Mouse (Mus musculus) stomach, postnatal 0 days (tissue): Measurements from ENCODE around the gene Olfr559. TPM values are rescaled to one million over a fixed set of nuclear protein-coding genes. Genes with fewer than 3 reads are reported as not detected.

Experiments used
- ATAC-seq: fragments of 200-750 bp; cut with Nextera tagmentation; 2 replicates; pipeline ENCODE4 v1.8.0; 2017; ENCODE audit not compliant: low FRiP score, low TSS enrichment
- DNase-seq: peaks from one replicate; pipeline ENCODE4 v3.0.0-alpha.2; 2016; ENCODE audit warnings: low spot score
- H3K27ac ChIP-seq: fragments of 300-500 bp; sonication (generic); replicated peaks from 2 replicates; pipeline ENCODE4 v1.5.1; 2014; ENCODE audit warnings: mild to moderate bottlenecking, control low read depth
- H3K27me3 ChIP-seq: fragments of 300-500 bp; sonication (generic); 2 replicates; pipeline ENCODE4 v1.6.1; 2014; ENCODE audit warnings: low read length; ENCODE audit not compliant: control insufficient read depth, insufficient read depth
- H3K36me3 ChIP-seq: fragments of 300-500 bp; sonication (generic); 2 replicates; pipeline ENCODE4 v1.6.1; 2014; ENCODE audit warnings: low read length, mixed read lengths; ENCODE audit not compliant: control insufficient read depth, insufficient read depth
- H3K4me1 ChIP-seq: fragments of 300-500 bp; sonication (generic); replicated peaks from 2 replicates; pipeline ENCODE4 v1.6.1; 2014; ENCODE audit warnings: antibody characterized with exemption; ENCODE audit not compliant: control insufficient read depth, insufficient read depth
- H3K4me2 ChIP-seq: fragments of 300-500 bp; sonication (generic); replicated peaks from 2 replicates; pipeline ENCODE4 v1.6.1; 2014; ENCODE audit warnings: low read depth, mild to moderate bottlenecking, control low read depth, moderate library complexity
- H3K4me3 ChIP-seq: fragments of 300-500 bp; sonication (generic); 2 replicates; pipeline ENCODE4 v1.5.1; 2014; ENCODE audit warnings: low read depth, low read length, control low read depth
- H3K9ac ChIP-seq: fragments of 300-500 bp; sonication (generic); 2 replicates; pipeline ENCODE4 v1.6.1; 2014; ENCODE audit warnings: mild to moderate bottlenecking, low read length, control low read depth, mixed read lengths
- H3K9me3 ChIP-seq: fragments of 300-500 bp; sonication (generic); 2 replicates; pipeline ENCODE4 v1.6.1; 2016; ENCODE audit warnings: low read length; ENCODE audit not compliant: control insufficient read depth
- CTCF ChIP-seq: IDR thresholded peaks from 2 replicates; pipeline ENCODE4 v1.5.1; 2016; ENCODE audit warnings: antibody characterized with exemption, low read depth, mild to moderate bottlenecking, moderate library complexity
- EP300 ChIP-seq: optimal IDR thresholded peaks from 2 replicates; pipeline ENCODE3; 2016; ENCODE audit warnings: antibody characterized with exemption
- WGBS: fragments of 180-500 bp; shearing (Covaris S2); extraction: QIAGEN DNeasy Blood & Tissue Kit; methylation state at CpG from one replicate; pipeline ENCODE4 v1.1.7; 2014; 5-methylcytosine and 5-hydroxymethylcytosine counted together
- polyA plus RNA-seq: library from polyadenylated mRNA; unstranded; fragments of >200 nt; fragmentation: Nextera tagmentation; extraction: Ambion mirVana; gene quantifications from 2 replicates; pipeline ENCODE4 v1.2.1, GENCODE M21; 2015

Gene Olfr559
- polyA plus RNA-seq, 1 experiment from 2014 or later = not detected

- Histone ChIP-seq H3K4me3 (no peak within 1 kb of the TSS), H3K4me2 (no peak within 1 kb of the TSS), H3K9ac (no peak within 1 kb of the TSS), H3K4me1 (no peaks in the 10 kb centered on the region), H3K9me3 (no peaks in the 10 kb centered on the region), H3K27me3 (no peaks in the 10 kb centered on the region), H3K36me3 (no peaks in the 10 kb centered on the region), H3K27ac (no peak within 1 kb of the TSS)
- TF ChIP-seq CTCF = no peak
- TF ChIP-seq EP300 = no peak
- WGBS = 27% methylated on average over 1 of the region's 1 CpGs
- no peak for ATAC-seq
- DNase-seq = no peak
Observed at GRCm38 (mm10) chr7:102718970-102719369, 8.3 kb downstream of the Olfr559 start, which contains the start of gene Olfr33. Olfr33 (minus strand) TSS chr7:102719070.

- H3K9me3 ChIP-seq = no peaks in the 10 kb centered on the region
- no peak within 1 kb of the TSS for H3K27ac ChIP-seq
- no peak for DNase-seq
Observed at GRCm38 (mm10) chr7:102701915-102702314, 25.4 kb downstream of the Olfr559 start, which contains the start of gene Olfr558. Olfr558 (plus strand) TSS chr7:102702215.

GRCm38 (mm10) chr7:102698461-102698860 is 28.8 kb downstream of the Olfr559 start:
- WGBS = 91% methylated on average over 7 of the region's 7 CpGs
- H3K36me3 ChIP-seq = no peaks in the 10 kb centered on the region
- no peaks in the 10 kb centered on the region for H3K9me3 ChIP-seq
- no peak overlapping the region for H3K4me3 ChIP-seq
- TF ChIP-seq CTCF (no peak), EP300 (no peak)
- no peak overlapping the region for H3K27ac ChIP-seq
- no peak overlapping the region for H3K9ac ChIP-seq
- ATAC-seq (no peak), DNase-seq (no peak)
- H3K27me3 ChIP-seq = no peaks in the 10 kb centered on the region
- no peak overlapping the region for H3K4me2 ChIP-seq
- no peaks in the 10 kb centered on the region for H3K4me1 ChIP-seq

More at GRCm38 (mm10) chr7:102701915-102702314, 25.4 kb downstream of the Olfr559 start, which contains the start of gene Olfr558:
- Histone ChIP-seq H3K27me3 (no peaks in the 10 kb centered on the region), H3K9ac (no peak within 1 kb of the TSS), H3K36me3 (no peaks in the 10 kb centered on the region), H3K4me2 (no peak within 1 kb of the TSS), H3K4me1 (no peaks in the 10 kb centered on the region), H3K4me3 (no peak within 1 kb of the TSS)
- no peak for ATAC-seq
- TF ChIP-seq CTCF = no peak
- TF ChIP-seq EP300 = no peak

- no peaks in the 10 kb centered on the region for H3K36me3 ChIP-seq
- H3K4me2 ChIP-seq = no peak within 1 kb of the TSS
- no peaks in the 10 kb centered on the region for H3K9me3 ChIP-seq
- 79% methylated on average over 5 of the region's 5 CpGs for WGBS
- DNase-seq (no peak), ATAC-seq (no peak)
- no peak within 1 kb of the TSS for H3K9ac ChIP-seq
- no peaks in the 10 kb centered on the region for H3K4me1 ChIP-seq
- TF ChIP-seq CTCF (peak; percentile 89), EP300 (no peak)
- no peak within 1 kb of the TSS for H3K27ac ChIP-seq
- no peak within 1 kb of the TSS for H3K4me3 ChIP-seq
- no peaks in the 10 kb centered on the region for H3K27me3 ChIP-seq
Observed at GRCm38 (mm10) chr7:102695358-102696125, 31.7 kb downstream of the Olfr559 start, which contains the start of gene Olfr557. Olfr557 (plus strand) TSS chr7:102695910.

- H3K4me2 ChIP-seq = peak within 1 kb of the TSS; percentile 78
- H3K27me3 ChIP-seq = no peaks in the 10 kb centered on the region
- H3K4me3 ChIP-seq = peak within 1 kb of the TSS; percentile 62
- no peaks in the 10 kb centered on the region for H3K9me3 ChIP-seq
- no peaks in the 10 kb centered on the region for H3K36me3 ChIP-seq
- H3K4me1 ChIP-seq = no peaks in the 10 kb centered on the region
- under 1% methylated on average over 40 of the region's 40 CpGs for WGBS
- peak; percentile 5; the same call in 1 of the 2 replicates for TF ChIP-seq CTCF
- no peak for TF ChIP-seq EP300
- peak within 1 kb of the TSS; percentile 75 for H3K9ac ChIP-seq
- DNase-seq = peak; percentile 94
- peak; percentile 100 for ATAC-seq
- H3K27ac ChIP-seq = peak within 1 kb of the TSS; percentile 88
Observed at GRCm38 (mm10) chr7:102686944-102687501, 40.3 kb downstream of the Olfr559 start, which contains the start of gene Trim68. Trim68 (minus strand) TSS chr7:102687327.

GRCm38 (mm10) chr7:102681916-102682315 is 45.4 kb downstream of the Olfr559 start:
- H3K9me3 ChIP-seq = no peaks in the 10 kb centered on the region
- ATAC-seq (no peak), DNase-seq (no peak)
- no peaks in the 10 kb centered on the region for H3K27me3 ChIP-seq
- TF ChIP-seq CTCF = no peak
- no peak for TF ChIP-seq EP300
- no peak overlapping the region for H3K9ac ChIP-seq
- no peaks in the 10 kb centered on the region for H3K4me1 ChIP-seq
- H3K36me3 ChIP-seq = no peaks in the 10 kb centered on the region
- H3K4me3 ChIP-seq = no peak overlapping the region
- WGBS = 86% methylated on average over 1 of the region's 1 CpGs
- H3K27ac ChIP-seq = no peak overlapping the region
- H3K4me2 ChIP-seq = no peak overlapping the region
